Mouse (Mus musculus): ENCODE measurements around the gene Ctsw. TPM values are rescaled to one million over a fixed set of nuclear protein-coding genes. Genes with fewer than 3 reads are reported as not detected.
A peak's percentile ranks its signal among the peaks of the same experiment; 100 is the strongest.

Gene Ctsw
- total and polyA plus RNA-seq, 3 experiments = not detected

DNA sequence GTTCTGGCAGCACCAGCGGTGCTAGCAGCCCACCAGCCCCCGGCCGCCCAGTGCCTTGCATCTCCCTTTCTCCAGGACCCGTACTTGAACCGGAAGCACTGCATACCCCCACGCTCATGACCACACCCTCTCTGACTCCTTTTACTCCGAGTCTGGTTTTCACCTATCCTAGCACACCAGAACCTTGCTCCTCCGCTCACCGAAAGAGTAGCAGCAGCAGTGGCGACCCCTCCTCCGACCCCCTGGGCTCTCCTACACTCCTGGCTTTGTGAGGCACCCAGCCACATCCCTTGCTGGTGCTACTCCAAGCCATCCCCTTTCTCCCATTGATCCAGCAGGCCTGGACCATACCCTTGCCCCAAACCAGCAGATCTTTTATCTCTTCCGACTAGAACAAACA, 13.3 kb downstream of the Ctsw start:
- peaks cover 61% of the 10 kb centered on the region for H3K4me1 ChIP-seq (ENCODE audit: insufficient read depth, low read depth, low read length)
- no peaks in the 10 kb centered on the region for H3K9me3 ChIP-seq (replicated peaks)
- ATAC-seq (ENCODE audit: extremely low read depth, insufficient number of reproducible peaks, low FRiP score, poor library complexity, severe bottlenecking) = no peak
- no peak for DNase-seq (ENCODE audit: low spot score)
- peak overlapping the region; percentile 20; the same call in 1 of the 2 replicates for H3K4me3 ChIP-seq (ENCODE audit: low read depth, low read length)
- TF ChIP-seq POLR2AphosphoS5 (IDR thresholded peaks at IDR 0.05; ENCODE audit: insufficient replicate concordance, low read depth, low read length) = no peak
- TF ChIP-seq GATA1 (IDR thresholded peaks at IDR 0.05; ENCODE audit: borderline replicate concordance, low read length) = no peak
- H3K27me3 ChIP-seq (ENCODE audit: insufficient read depth, low read length) = no peaks in the 10 kb centered on the region
- H3K36me3 ChIP-seq (replicated peaks) = peaks cover 58% of the 10 kb centered on the region

- H3K4me3 ChIP-seq (ENCODE audit: low read depth, low read length) = no peak overlapping the region
- H3K4me1 ChIP-seq (ENCODE audit: insufficient read depth, low read depth, low read length) = peaks cover 58% of the 10 kb centered on the region
- H3K36me3 ChIP-seq (replicated peaks) = peaks cover 63% of the 10 kb centered on the region
- ATAC-seq (ENCODE audit: extremely low read depth, insufficient number of reproducible peaks, low FRiP score, poor library complexity, severe bottlenecking) (no peak), DNase-seq (ENCODE audit: low spot score) (no peak)
- H3K27me3 ChIP-seq (ENCODE audit: insufficient read depth, low read length) = peaks cover 15% of the 10 kb centered on the region
- no peaks in the 10 kb centered on the region for H3K9me3 ChIP-seq (replicated peaks)
- TF ChIP-seq TAL1 (conservative IDR thresholded peaks at IDR 0.05; ENCODE audit: low read depth, low read length) = no peak
Measured at GRCm38 (mm10) chr19:5451766-5452165, 16.5 kb downstream of the Ctsw start.

- no peak overlapping the region for H3K4me3 ChIP-seq (ENCODE audit: low read depth, low read length)
- ATAC-seq (ENCODE audit: extremely low read depth, insufficient number of reproducible peaks, low FRiP score, poor library complexity, severe bottlenecking) = no peak
- H3K27me3 ChIP-seq (ENCODE audit: insufficient read depth, low read length) = peaks cover 33% of the 10 kb centered on the region
- H3K9me3 ChIP-seq (replicated peaks) = no peaks in the 10 kb centered on the region
- TF ChIP-seq POLR2AphosphoS5 (IDR thresholded peaks at IDR 0.05; ENCODE audit: insufficient replicate concordance, low read depth, low read length) = no peak
- TF ChIP-seq TAL1 (conservative IDR thresholded peaks at IDR 0.05; ENCODE audit: low read depth, low read length) = no peak
- TF ChIP-seq GATA1 (IDR thresholded peaks at IDR 0.05; ENCODE audit: borderline replicate concordance, low read length) = no peak
- no peak for TF ChIP-seq GATA2 (IDR thresholded peaks at IDR 0.05; ENCODE audit: borderline replicate concordance, low read depth, low read length)
- TF ChIP-seq CTCF (IDR thresholded peaks at IDR 0.05; ENCODE audit: low read depth, low read length) = no peak
- peaks cover 44% of the 10 kb centered on the region for H3K36me3 ChIP-seq (replicated peaks)
- peaks cover 41% of the 10 kb centered on the region for H3K4me1 ChIP-seq (ENCODE audit: insufficient read depth, low read depth, low read length)
- DNase-seq (ENCODE audit: low spot score) = no peak
Measured at GRCm38 (mm10) chr19:5449673-5450072, 18.6 kb downstream of the Ctsw start.

DNA sequence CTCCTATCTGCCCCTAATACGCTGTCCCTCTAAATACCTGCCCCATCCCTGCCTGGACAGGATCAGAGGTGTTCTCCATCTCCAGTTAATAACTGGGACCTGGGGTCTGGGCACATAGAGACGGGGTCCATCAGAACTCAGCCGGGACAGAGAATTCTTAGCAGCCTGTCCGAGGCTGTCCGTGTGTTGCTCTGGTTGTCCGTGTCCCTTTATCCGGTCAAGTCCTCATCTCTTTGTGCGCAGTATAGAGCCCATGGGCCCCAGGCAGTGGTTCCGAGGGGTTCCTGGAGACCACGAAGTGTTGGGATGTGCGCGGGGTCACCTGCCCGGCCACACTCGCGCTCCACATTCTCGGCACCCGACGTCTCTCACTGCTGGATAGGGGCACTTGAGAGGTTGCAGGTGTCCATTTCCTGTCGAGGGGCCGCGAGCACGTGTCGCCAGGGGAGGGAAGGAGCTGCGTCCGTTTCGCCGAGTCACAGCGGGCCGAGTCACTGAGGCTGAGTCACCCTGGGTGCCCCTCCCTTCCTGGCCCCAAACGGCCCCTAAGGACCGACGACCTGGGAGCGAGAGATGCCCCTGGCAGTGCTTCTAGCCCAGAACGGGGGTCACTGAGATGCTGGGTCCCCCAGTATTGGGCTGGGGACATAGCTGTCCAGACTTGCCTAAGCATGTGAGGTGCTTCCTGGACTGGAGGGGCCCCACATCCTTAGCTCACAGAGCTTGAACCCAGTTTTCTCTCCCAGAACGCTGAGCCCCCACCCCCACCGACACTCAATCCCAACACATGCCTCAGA, 19.8 kb downstream of the Ctsw start:
- H3K9me3 ChIP-seq (replicated peaks) = no peaks in the 10 kb centered on the region
- ATAC-seq (ENCODE audit: extremely low read depth, insufficient number of reproducible peaks, low FRiP score, poor library complexity, severe bottlenecking) = peak; percentile 67
- peak overlapping the region; percentile 73 for H3K4me3 ChIP-seq (ENCODE audit: low read depth, low read length)
- DNase-seq (ENCODE audit: low spot score) = peak; percentile 62
- peaks cover 40% of the 10 kb centered on the region for H3K27me3 ChIP-seq (ENCODE audit: insufficient read depth, low read length)
- peaks cover 33% of the 10 kb centered on the region for H3K36me3 ChIP-seq (replicated peaks)
- peaks cover 34% of the 10 kb centered on the region for H3K4me1 ChIP-seq (ENCODE audit: insufficient read depth, low read depth, low read length)
- TF ChIP-seq TAL1 (conservative IDR thresholded peaks at IDR 0.05; ENCODE audit: low read depth, low read length) = no peak
- TF ChIP-seq GATA2 (IDR thresholded peaks at IDR 0.05; ENCODE audit: borderline replicate concordance, low read depth, low read length) = no peak
- TF ChIP-seq POLR2AphosphoS5 (IDR thresholded peaks at IDR 0.05; ENCODE audit: insufficient replicate concordance, low read depth, low read length) = no peak
- no peak for TF ChIP-seq CTCF (IDR thresholded peaks at IDR 0.05; ENCODE audit: low read depth, low read length)
- TF ChIP-seq GATA1 (IDR thresholded peaks at IDR 0.05; ENCODE audit: borderline replicate concordance, low read length) = no peak

DNA sequence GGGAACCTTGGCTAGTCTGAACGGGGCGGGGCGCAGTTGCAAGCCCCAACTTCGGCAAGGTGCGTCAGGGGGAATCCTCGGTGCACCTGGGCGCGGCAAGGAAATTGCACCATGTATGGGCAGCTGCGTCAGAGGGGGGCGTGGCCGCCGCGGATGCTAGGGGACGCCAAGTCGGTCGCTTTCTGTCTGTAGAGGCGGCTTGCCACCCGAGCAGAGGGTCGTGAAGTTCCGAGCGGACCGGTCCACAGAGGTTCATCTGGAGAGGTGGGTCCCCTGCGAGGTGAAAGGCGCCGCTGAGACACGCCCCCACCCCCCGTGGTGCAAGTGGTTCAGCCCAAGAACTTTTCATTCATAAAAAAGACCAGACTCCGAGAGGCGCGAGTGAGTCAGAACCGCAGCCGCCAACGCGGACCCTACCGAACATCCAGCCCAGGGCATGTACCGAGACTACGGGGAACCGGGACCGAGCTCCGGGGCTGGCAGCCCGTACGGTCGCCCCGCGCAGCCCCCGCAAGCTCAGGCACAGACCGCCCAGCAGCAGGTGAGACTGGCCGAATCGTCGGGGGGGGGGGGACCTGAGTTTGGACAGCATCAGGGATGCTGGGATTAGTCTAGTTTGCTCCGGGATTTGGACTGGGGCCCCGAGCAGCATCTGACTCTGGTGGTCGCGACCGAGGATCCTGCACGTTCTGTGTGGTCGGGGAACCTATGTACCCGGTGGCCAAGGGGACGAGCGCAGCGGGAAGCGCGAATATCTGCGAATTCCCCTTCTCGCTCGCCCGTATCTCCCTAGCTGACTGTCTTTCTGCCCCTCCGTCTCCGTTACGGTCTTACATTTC, 20.6 kb downstream of the Ctsw start, which contains the start of gene Fosl1:
Gene Fosl1, plus strand, starts transcription at position 33 of the 839 bp plus-strand sequence.
- DNase-seq (ENCODE audit: low spot score) = peak; percentile 64
- H3K36me3 ChIP-seq (replicated peaks) = peaks cover 26% of the 10 kb centered on the region
- no peak for TF ChIP-seq TAL1 (conservative IDR thresholded peaks at IDR 0.05; ENCODE audit: low read depth, low read length)
- no peak for TF ChIP-seq GATA2 (IDR thresholded peaks at IDR 0.05; ENCODE audit: borderline replicate concordance, low read depth, low read length)
- TF ChIP-seq GATA1 (IDR thresholded peaks at IDR 0.05; ENCODE audit: borderline replicate concordance, low read length) = no peak
- TF ChIP-seq CTCF (IDR thresholded peaks at IDR 0.05; ENCODE audit: low read depth, low read length) = no peak
- no peak for TF ChIP-seq POLR2AphosphoS5 (IDR thresholded peaks at IDR 0.05; ENCODE audit: insufficient replicate concordance, low read depth, low read length)
- no peaks in the 10 kb centered on the region for H3K9me3 ChIP-seq (replicated peaks)
- peaks cover 40% of the 10 kb centered on the region for H3K27me3 ChIP-seq (ENCODE audit: insufficient read depth, low read length)
- ATAC-seq (ENCODE audit: extremely low read depth, insufficient number of reproducible peaks, low FRiP score, poor library complexity, severe bottlenecking) = peak; percentile 37; the same call in 1 of the 2 replicates
- H3K4me1 ChIP-seq (ENCODE audit: insufficient read depth, low read depth, low read length) = peaks cover 34% of the 10 kb centered on the region
- H3K4me3 ChIP-seq (ENCODE audit: low read depth, low read length) = peak within 1 kb of the TSS; percentile 73

DNA sequence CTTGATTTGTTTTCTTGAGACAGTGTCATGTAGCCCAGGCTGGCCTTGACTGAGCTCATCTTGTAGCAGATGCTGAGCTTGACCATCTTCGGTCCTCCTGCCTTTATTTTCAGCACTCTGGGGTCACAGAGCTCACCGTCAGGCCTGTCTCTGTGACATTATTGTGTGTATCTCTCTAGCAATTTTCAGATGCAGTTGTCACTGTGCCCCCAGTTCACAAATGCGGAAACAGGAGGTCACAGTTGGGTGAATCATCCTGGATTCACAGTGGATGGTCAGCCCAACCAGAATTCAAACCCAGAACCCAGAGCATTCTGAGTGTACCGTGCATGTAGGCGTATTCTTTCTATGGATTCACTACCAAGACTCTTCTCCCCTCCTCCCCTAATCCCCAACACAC, 22.6 kb downstream of the Ctsw start:
- DNase-seq (ENCODE audit: low spot score) (no peak), ATAC-seq (ENCODE audit: extremely low read depth, insufficient number of reproducible peaks, low FRiP score, poor library complexity, severe bottlenecking) (no peak)
- H3K36me3 ChIP-seq (replicated peaks) = peaks cover 11% of the 10 kb centered on the region
- peaks cover 30% of the 10 kb centered on the region for H3K4me1 ChIP-seq (ENCODE audit: insufficient read depth, low read depth, low read length)
- no peaks in the 10 kb centered on the region for H3K9me3 ChIP-seq (replicated peaks)
- H3K4me3 ChIP-seq (ENCODE audit: low read depth, low read length) = no peak overlapping the region
- TF ChIP-seq POLR2AphosphoS5 (IDR thresholded peaks at IDR 0.05; ENCODE audit: insufficient replicate concordance, low read depth, low read length) = no peak
- no peak for TF ChIP-seq TAL1 (conservative IDR thresholded peaks at IDR 0.05; ENCODE audit: low read depth, low read length)
- no peak for TF ChIP-seq GATA2 (IDR thresholded peaks at IDR 0.05; ENCODE audit: borderline replicate concordance, low read depth, low read length)
- no peak for TF ChIP-seq CTCF (IDR thresholded peaks at IDR 0.05; ENCODE audit: low read depth, low read length)
- TF ChIP-seq GATA1 (IDR thresholded peaks at IDR 0.05; ENCODE audit: borderline replicate concordance, low read length) = no peak
- peaks cover 40% of the 10 kb centered on the region for H3K27me3 ChIP-seq (ENCODE audit: insufficient read depth, low read length)
